Mouse (Mus musculus) cortical plate, adult 2 months (tissue): ENCODE results near the gene Arhgap24.

Experiments used
- CTCF ChIP-seq: fragments of 200-500 bp; IDR thresholded peaks from 2 replicates; pipeline ENCODE4 v1.5.1; 2011; ENCODE audit warnings: mild to moderate bottlenecking, control low read depth, low read length; ENCODE audit not compliant: insufficient read depth; ENCODE audit errors: extremely low read depth
- POLR2A ChIP-seq: fragments of 200-500 bp; IDR thresholded peaks from 2 replicates; pipeline ENCODE4 v1.6.1; 2011; ENCODE audit warnings: mild to moderate bottlenecking, low read length, control low read depth; ENCODE audit not compliant: insufficient read depth; ENCODE audit errors: extremely low read depth

GRCm38 (mm10) chr5:102844731-102845598 lies 363.8 kb downstream of the Arhgap24 start:
- TF ChIP-seq CTCF, result no peak
- TF ChIP-seq POLR2A, result peak; percentile 30; the same call in 1 of the 2 replicates
